Mouse (Mus musculus) left cerebral cortex, postnatal 25 days (tissue): ENCODE measurements at regions not wholly inside any gene's neighbourhood (a gene's known extent, or its start where the extent isn't known, plus 50 kb on each side); places are given as distances from the start of the nearest gene placed in this dataset.

ENCODE experiments used
- DNase-seq, 2 experiments: peaks; one replicate each; pipeline ENCODE4 v3.0.0; 2022; ENCODE audit warnings: low spot score in 2 of 2, mixed read lengths in 1 of 2
- intact Hi-C: fragments of 180-260 bp; cut with DNase I; formaldehyde crosslinking; loops from one replicate; pipeline ENCODE4 v1.15.1; 2025

GRCm38 (mm10) chr8:128024774-128025222, 333.6 kb upstream of the Nrp1 start:
- intact Hi-C loops: no loop called here
- DNase-seq: no peak

- peak; percentile 8 to 14 for DNase-seq
- intact Hi-C loops: no loop called here
These were observed 333.1 kb upstream of the Nrp1 start for GRCm38 (mm10) chr8:128025251-128025856.

- no peak for DNase-seq
- intact Hi-C loops: no loop called here
These were observed 331.4 kb upstream of the Nrp1 start for GRCm38 (mm10) chr8:128026981-128027380.

GRCm38 (mm10) chr8:128030335-128031280, 327.8 kb upstream of the Nrp1 start:
- intact Hi-C loops: loop anchor here (2.0 to 5.0 kb wide), 4 partner anchors 116 to 353 kb away; partner anchors contain the start of gene Nrp1
- DNase-seq: peak; percentile 67 to 95

- DNase-seq: peak in 1 of 2 experiments; percentile 20
- intact Hi-C loops: loop anchor here (5.0 kb wide), 2 partner anchors 323 to 357 kb away; partner anchors contain the start of gene Nrp1
These were observed 324.3 kb upstream of the Nrp1 start for GRCm38 (mm10) chr8:128034127-128034526.

GRCm38 (mm10) chr8:128035672-128036071, 322.7 kb upstream of the Nrp1 start:
- intact Hi-C loops: no loop called here
- DNase-seq: peak in 1 of 2 experiments; percentile 24

GRCm38 (mm10) chr8:128039341-128040064, 318.9 kb upstream of the Nrp1 start:
- DNase-seq: no peak
- intact Hi-C loops: no loop called here

- DNase-seq: no peak
- intact Hi-C loops: no loop called here
These were observed 315.5 kb upstream of the Nrp1 start for GRCm38 (mm10) chr8:128042877-128043276.

- intact Hi-C loops: no loop called here
These were observed 315.0 kb upstream of the Nrp1 start for GRCm38 (mm10) chr8:128043392-128043791.

GRCm38 (mm10) chr8:128056251-128056650, 302.2 kb upstream of the Nrp1 start:
- intact Hi-C loops: no loop called here

More at GRCm38 (mm10) chr8:128043392-128043791, 315.0 kb upstream of the Nrp1 start:
- DNase-seq: no peak

GRCm38 (mm10) chr8:128057845-128058244, 300.6 kb upstream of the Nrp1 start:
- no peak for DNase-seq
- intact Hi-C loops: no loop called here

More at GRCm38 (mm10) chr8:128056251-128056650, 302.2 kb upstream of the Nrp1 start:
- no peak for DNase-seq

GRCm38 (mm10) chr8:128059817-128060216, 298.6 kb upstream of the Nrp1 start:
- intact Hi-C loops: no loop called here
- DNase-seq: no peak

- DNase-seq: no peak
- intact Hi-C loops: no loop called here
These were observed 294.2 kb upstream of the Nrp1 start for GRCm38 (mm10) chr8:128064211-128064610.

GRCm38 (mm10) chr8:128065127-128065526, 293.3 kb upstream of the Nrp1 start:
- DNase-seq: no peak
- intact Hi-C loops: no loop called here

- intact Hi-C loops: no loop called here
- DNase-seq: no peak
These were observed 292.3 kb upstream of the Nrp1 start for GRCm38 (mm10) chr8:128065964-128066680.

- intact Hi-C loops: no loop called here
- peak in 1 of 2 experiments; percentile 40 for DNase-seq
These were observed 288.7 kb upstream of the Nrp1 start for GRCm38 (mm10) chr8:128069749-128070148.

- no peak for DNase-seq
- intact Hi-C loops: no loop called here
These were observed 282.8 kb upstream of the Nrp1 start for GRCm38 (mm10) chr8:128075566-128075965.

GRCm38 (mm10) chr8:128076226-128076625, 282.2 kb upstream of the Nrp1 start:
- DNase-seq: no peak
- intact Hi-C loops: no loop called here

- peak in 1 of 2 experiments; percentile 12 for DNase-seq
- intact Hi-C loops: no loop called here
These were observed 279.7 kb upstream of the Nrp1 start for GRCm38 (mm10) chr8:128078740-128079139.
